In the genomic region with DNA sequence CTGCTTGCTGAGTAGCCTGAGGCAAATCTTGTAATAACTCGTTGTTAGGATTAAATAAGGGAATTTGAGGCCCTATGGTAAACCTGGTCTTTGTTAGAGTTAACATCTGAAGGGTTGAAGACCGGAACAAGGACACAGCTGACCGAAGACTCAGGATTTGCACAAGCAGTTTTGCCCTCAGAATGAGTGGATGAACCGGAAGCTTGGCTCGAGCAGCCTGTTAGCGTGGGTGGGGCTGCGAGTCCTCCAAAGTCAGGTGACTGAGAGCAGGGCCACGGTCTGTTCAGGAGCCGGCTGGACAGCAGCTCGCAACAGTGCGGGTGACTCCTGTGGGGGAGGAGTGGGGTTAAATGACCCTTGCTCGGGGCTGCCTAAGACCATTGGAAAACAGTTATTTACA, we compare ENCODE assay signal across 8 mouse cellular contexts. TPM values are rescaled to one million over a fixed set of nuclear protein-coding genes. Genes with fewer than 3 reads are reported as not detected.
DNase-seq lines count a peak whose midpoint lies in the region; ATAC-seq lines count a peak whose summit lies in the region.

No protein-coding gene starts in this region.

- peak; percentile 63 to 85 for DNase-seq in adrenal gland, adult (ENCODE audit: inconsistent age in 2 of 2, low spot score in 1 of 2)
- peak; percentile 53 for DNase-seq in brain, adult 2 months (ENCODE audit: low read depth, low spot score)
- DNase-seq in kidney, postnatal 25 days: peak; percentile 76 to 93
- peak; percentile 51 to 73 for DNase-seq in lung, postnatal 4 days
- no peak for DNase-seq in thymus, postnatal 0 days (ENCODE audit: low spot score)
- no peak for DNase-seq in layer of hippocampus, adult 9-11 months
- no peak for DNase-seq in left cerebral cortex, postnatal 25 days (ENCODE audit: low spot score in 2 of 2)

- WGBS in heart, embryonic 15.5 days: 46% methylated on average over 12 of the region's 12 CpGs

- peak overlapping the region; percentile 20; the same call in 1 of the 2 replicates for H3K4me2 ChIP-seq in heart, embryonic 15.5 days

- peaks cover 35% of the 10 kb centered on the region for H3K36me3 ChIP-seq in heart, embryonic 15.5 days

- H3K27ac ChIP-seq in heart, embryonic 15.5 days: no peak overlapping the region

- H3K4me1 ChIP-seq in heart, embryonic 15.5 days (replicated peaks): peaks cover 20% of the 10 kb centered on the region

- no peak overlapping the region for H3K4me3 ChIP-seq in heart, embryonic 15.5 days

- intact Hi-C loops in left cerebral cortex, postnatal 25 days (cut with DNase I): no loop called here

- no peak for ATAC-seq in heart, embryonic 15.5 days (replicated peaks; ENCODE audit: insufficient number of reproducible peaks, insufficient read depth, low FRiP score, low read depth)

- H3K9me3 ChIP-seq in heart, embryonic 15.5 days (replicated peaks): no peaks in the 10 kb centered on the region

- no peak overlapping the region for H3K9ac ChIP-seq in heart, embryonic 15.5 days

- no peaks in the 10 kb centered on the region for H3K27me3 ChIP-seq in heart, embryonic 15.5 days

RNA-seq across cellular contexts. Expression of a gene that starts 2.8 kb away (rescaled TPM):
- 122 and 123 TPM in 2 replicates for polyA plus RNA-seq in heart, embryonic 15.5 days (2015; fragmentation: Nextera tagmentation; extraction: Ambion mirVana)
- 37.9 and 38.8 TPM in 2 replicates for polyA plus RNA-seq in thymus, postnatal 0 days (2015; fragmentation: Nextera tagmentation; extraction: Ambion mirVana)
- 100 to 1,000 TPM; 131 to 141 TPM for total RNA-seq in left cerebral cortex, postnatal 25 days (2021)

RNA-seq across cellular contexts. Expression of a gene that starts 57.7 kb away (rescaled TPM):
- polyA plus RNA-seq in heart, embryonic 15.5 days (2015; fragmentation: Nextera tagmentation; extraction: Ambion mirVana): 57.6 and 59.3 TPM in 2 replicates
- polyA plus RNA-seq in thymus, postnatal 0 days (2015; fragmentation: Nextera tagmentation; extraction: Ambion mirVana): 84.3 and 93.2 TPM in 2 replicates
- total RNA-seq in left cerebral cortex, postnatal 25 days (2021): 10 to 100 TPM; 46.0 to 46.6 TPM

RNA-seq across cellular contexts. Expression of a gene that starts 58.3 kb away (rescaled TPM):
- 8.0 and 10.9 TPM in 2 replicates for polyA plus RNA-seq in heart, embryonic 15.5 days (2015; fragmentation: Nextera tagmentation; extraction: Ambion mirVana)
- polyA plus RNA-seq in thymus, postnatal 0 days (2015; fragmentation: Nextera tagmentation; extraction: Ambion mirVana): 15.6 and 22.8 TPM in 2 replicates
- total RNA-seq in left cerebral cortex, postnatal 25 days (2021): 10 to 100 TPM; 18.8 to 20.3 TPM

Comparison
In these comparisons a context has a peak if more than half of its experiments do, and no peak if none do; other contexts are left out.
1. DNase-seq: peak in adrenal gland, adult (2 of 2), brain, adult 2 months (single experiment), kidney, postnatal 25 days (2 of 2) and lung, postnatal 4 days (2 of 2); none in thymus, postnatal 0 days (single experiment), layer of hippocampus, adult 9-11 months (single experiment) and left cerebral cortex, postnatal 25 days (0 of 2).